ENCODE assay signal across 18 mouse cellular contexts in genomic region chrX:11416510-11416909, GRCm38 (mm10).
"Had no signal": no experiment of that assay in that cellular context is flagged by ENCODE, and none has a peak within 500 bp of the region (broad histone marks: within the 10 kb centered on the region; RNA-seq: fewer than 3 reads in every experiment).

No protein-coding gene starts in this region.

- H3K4me2 ChIP-seq: liver, embryonic 13.5 days; lung, embryonic 15.5 days; midbrain, embryonic 13.5 days; neural tube, embryonic 13.5 days; stomach, embryonic 15.5 days had no signal

- H3K9ac ChIP-seq: liver, embryonic 13.5 days; lung, embryonic 15.5 days; midbrain, embryonic 13.5 days; neural tube, embryonic 13.5 days; stomach, embryonic 15.5 days had no signal

- H3K9me3 ChIP-seq: liver, embryonic 13.5 days; lung, embryonic 15.5 days; megakaryocyte, embryonic 14.5 days; midbrain, embryonic 10.5 days; midbrain, embryonic 13.5 days; neural tube, embryonic 13.5 days; stomach, embryonic 15.5 days had no signal

- ATAC-seq: midbrain, embryonic 16.5 days had no signal

- DNase-seq: layer of hippocampus, postnatal 36 days; liver, embryonic 13.5 days; lung, postnatal 10 days; lung, postnatal 36 days; retina, postnatal 1 day; right cerebral cortex, postnatal 25 days; spleen, adult 18-20 months; thymus, postnatal 25 days had no signal

- H3K4me3 ChIP-seq: left cerebral cortex, adult 2 months; liver, embryonic 13.5 days; lung, embryonic 15.5 days; megakaryocyte, embryonic 14.5 days; midbrain, embryonic 10.5 days; midbrain, embryonic 13.5 days; myocyte; neural tube, embryonic 13.5 days; stomach, embryonic 15.5 days had no signal

- H3K4me1 ChIP-seq: liver, embryonic 13.5 days; megakaryocyte, embryonic 14.5 days had no signal

- H3K36me3 ChIP-seq: liver, embryonic 13.5 days; lung, embryonic 15.5 days; midbrain, embryonic 10.5 days; midbrain, embryonic 13.5 days; neural tube, embryonic 13.5 days; stomach, embryonic 15.5 days had no signal

- H3K27ac ChIP-seq: kidney, postnatal 0 days; left cerebral cortex, adult 2 months; liver, embryonic 13.5 days; lung, embryonic 15.5 days; midbrain, embryonic 10.5 days; midbrain, embryonic 13.5 days; neural tube, embryonic 13.5 days; stomach, embryonic 15.5 days had no signal

- H3K27me3 ChIP-seq: liver, embryonic 13.5 days; lung, embryonic 15.5 days; stomach, embryonic 15.5 days had no signal
